Mouse (Mus musculus) spleen, adult 2 months (tissue): ENCODE measurements around the gene Epas1.

ENCODE experiments used
- CTCF ChIP-seq: fragments of 200-500 bp; IDR thresholded peaks from 2 replicates; pipeline ENCODE4 v1.5.1; 2011; ENCODE audit warnings: mild to moderate bottlenecking, inconsistent platforms; ENCODE audit not compliant: insufficient read depth, insufficient read length, insufficient replicate concordance; ENCODE audit errors: extremely low read depth
- POLR2A ChIP-seq: fragments of 200-500 bp; IDR thresholded peaks from 2 replicates; pipeline ENCODE4 v1.6.1; 2011; ENCODE audit warnings: low read depth, low read length, inconsistent platforms

GRCm38 (mm10) chr17:86839308-86839707, 85.8 kb downstream of the Epas1 start:
- TF ChIP-seq CTCF (no peak), POLR2A (no peak)
